Mouse (Mus musculus): Measurements from ENCODE around the gene Gm9044. TPM values are rescaled to one million over a fixed set of nuclear protein-coding genes. Genes with fewer than 3 reads are reported as not detected.
"Not testable (repeated sequence)": the region's sequence is repeated elsewhere in the genome, so short reads cannot be mapped to it uniquely, and the experiment has no call there.

Gene Gm9044
- polyA plus RNA-seq, 1 experiment from 2014 or later, result 0.09 TPM

- not testable (repeated sequence) for H3K9ac ChIP-seq (ENCODE audit: low read length); H3K4me1 ChIP-seq (ENCODE audit: control insufficient read depth, insufficient read depth, low read length); H3K9me3 ChIP-seq (ENCODE audit: control insufficient read depth, low read length); H3K4me3 ChIP-seq (ENCODE audit: low read depth, low read length); ATAC-seq (ENCODE audit: insufficient number of reproducible peaks, low FRiP score, low TSS enrichment, low read depth); H3K4me2 ChIP-seq (ENCODE audit: low read depth, severe bottlenecking); H3K36me3 ChIP-seq (ENCODE audit: control insufficient read depth, insufficient read depth, low read length); H3K27ac ChIP-seq (replicated peaks; ENCODE audit: low read depth, low read length); H3K27me3 ChIP-seq (ENCODE audit: control insufficient read depth, insufficient read depth, low read length)
- 44% methylated on average over 2 of the region's 2 CpGs for WGBS
- peak; percentile 22 for DNase-seq (ENCODE audit: low spot score)
These were observed 30.1 kb downstream of the Gm9044 start for GRCm38 (mm10) chr10:118302133-118302532.

DNA sequence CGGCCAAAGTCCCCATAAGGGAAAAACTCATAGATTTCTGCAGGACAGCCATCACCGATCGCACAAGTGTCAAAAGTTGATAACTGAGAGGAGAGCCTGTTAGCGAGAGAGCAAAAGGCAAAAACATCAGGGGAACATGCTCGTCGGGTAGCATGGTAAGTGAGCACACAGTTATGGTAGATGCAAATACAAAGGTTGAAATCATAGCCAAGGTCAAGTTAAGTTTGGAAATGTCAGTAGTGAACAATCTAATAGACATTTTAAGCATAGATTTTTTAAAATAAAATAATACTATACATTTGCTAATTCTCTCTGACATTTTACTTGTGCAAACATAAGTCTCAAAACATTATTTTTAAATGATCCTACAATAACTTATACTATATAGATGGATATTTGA lies 37.3 kb downstream of the Gm9044 start, which contains the start of gene Iltifb:
Gene Iltifb (minus strand): TSS at position 101 of the 400 bp plus-strand sequence.
- H3K27ac ChIP-seq (replicated peaks; ENCODE audit: low read depth, low read length), result no peak within 1 kb of the TSS
- H3K9ac ChIP-seq (ENCODE audit: low read length), result no peak within 1 kb of the TSS
- no peaks in the 10 kb centered on the region for H3K4me1 ChIP-seq (ENCODE audit: control insufficient read depth, insufficient read depth, low read length)
- ATAC-seq (ENCODE audit: insufficient number of reproducible peaks, low FRiP score, low TSS enrichment, low read depth), result no peak
- no peaks in the 10 kb centered on the region for H3K9me3 ChIP-seq (ENCODE audit: control insufficient read depth, low read length)
- H3K4me2 ChIP-seq (ENCODE audit: low read depth, severe bottlenecking), result no peak within 1 kb of the TSS
- WGBS, result 95% methylated on average over 6 of the region's 6 CpGs
- H3K36me3 ChIP-seq (ENCODE audit: control insufficient read depth, insufficient read depth, low read length), result no peaks in the 10 kb centered on the region
- no peak for DNase-seq (ENCODE audit: low spot score)
- H3K4me3 ChIP-seq (ENCODE audit: low read depth, low read length), result no peak within 1 kb of the TSS
- H3K27me3 ChIP-seq (ENCODE audit: control insufficient read depth, insufficient read depth, low read length), result no peaks in the 10 kb centered on the region

DNA sequence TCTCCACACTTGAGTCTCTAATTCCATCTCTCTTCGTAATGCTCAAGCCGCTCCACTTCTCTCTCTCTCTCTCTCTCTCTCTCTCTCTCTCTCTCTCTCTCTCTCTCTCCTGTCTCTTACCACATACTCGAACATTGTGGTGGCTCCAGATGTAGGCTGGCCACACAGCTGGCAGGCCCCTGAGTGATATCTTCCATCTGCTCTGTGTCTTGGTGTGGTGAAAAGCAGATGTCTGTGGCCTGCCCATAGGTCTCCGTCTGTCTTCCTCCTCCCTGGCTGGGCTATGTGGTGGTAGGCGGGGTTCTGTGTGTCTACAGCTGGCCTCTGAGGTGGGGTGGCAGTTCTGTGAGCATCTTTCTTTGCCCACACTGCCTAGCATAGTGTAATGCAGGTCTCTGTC lies 49.2 kb downstream of the Gm9044 start:
- not testable (repeated sequence) for H3K9ac ChIP-seq (ENCODE audit: low read length); H3K4me1 ChIP-seq (ENCODE audit: control insufficient read depth, insufficient read depth, low read length); H3K27me3 ChIP-seq (ENCODE audit: control insufficient read depth, insufficient read depth, low read length); H3K4me2 ChIP-seq (ENCODE audit: low read depth, severe bottlenecking); H3K4me3 ChIP-seq (ENCODE audit: low read depth, low read length); H3K27ac ChIP-seq (replicated peaks; ENCODE audit: low read depth, low read length); DNase-seq (ENCODE audit: low spot score); H3K9me3 ChIP-seq (ENCODE audit: control insufficient read depth, low read length); H3K36me3 ChIP-seq (ENCODE audit: control insufficient read depth, insufficient read depth, low read length); ATAC-seq (ENCODE audit: insufficient number of reproducible peaks, low FRiP score, low TSS enrichment, low read depth)
- WGBS, result 92% methylated on average over 2 of the region's 5 CpGs

- H3K4me3 ChIP-seq (ENCODE audit: low read depth, low read length); H3K27me3 ChIP-seq (ENCODE audit: control insufficient read depth, insufficient read depth, low read length); ATAC-seq (ENCODE audit: insufficient number of reproducible peaks, low FRiP score, low TSS enrichment, low read depth): not testable (repeated sequence)
These were observed 49.6 kb downstream of the Gm9044 start for GRCm38 (mm10) chr10:118282565-118282964.

More at GRCm38 (mm10) chr10:118282565-118282964, 49.6 kb downstream of the Gm9044 start:
- 73% methylated on average over 7 of the region's 7 CpGs for WGBS
- H3K9ac ChIP-seq (ENCODE audit: low read length); H3K4me2 ChIP-seq (ENCODE audit: low read depth, severe bottlenecking); H3K4me1 ChIP-seq (ENCODE audit: control insufficient read depth, insufficient read depth, low read length); H3K36me3 ChIP-seq (ENCODE audit: control insufficient read depth, insufficient read depth, low read length); H3K27ac ChIP-seq (replicated peaks; ENCODE audit: low read depth, low read length); DNase-seq (ENCODE audit: low spot score); H3K9me3 ChIP-seq (ENCODE audit: control insufficient read depth, low read length): not testable (repeated sequence)

Other genes with a start within 250 kb of the Gm9044 start
- gene Mdm1, start 190.6 kb downstream of the Gm9044 start, polyA plus RNA-seq (2014; fragmentation: Nextera tagmentation; extraction: Ambion mirVana), result 58.7 and 64.2 TPM in 2 replicates
- 0.23 TPM in 1 of 2 replicates, not detected in the other for gene Il22, start 127.5 kb downstream of the Gm9044 start, polyA plus RNA-seq (2014; fragmentation: Nextera tagmentation; extraction: Ambion mirVana)
- gene Gm32717, start 91.6 kb downstream of the Gm9044 start, polyA plus RNA-seq (2014; fragmentation: Nextera tagmentation; extraction: Ambion mirVana), result 0.10 TPM in 1 of 2 replicates, not detected in the other
- 0.10 TPM in 1 of 2 replicates, not detected in the other for gene Gm32802, start 73.7 kb downstream of the Gm9044 start, polyA plus RNA-seq (2014; fragmentation: Nextera tagmentation; extraction: Ambion mirVana)
- gene Iltifb, start 37.4 kb downstream of the Gm9044 start, polyA plus RNA-seq (2014; fragmentation: Nextera tagmentation; extraction: Ambion mirVana), result not detected in 2 replicates
- 0.09 TPM in 1 of 2 replicates, not detected in the other for gene Gm9040, start 5.4 kb downstream of the Gm9044 start, polyA plus RNA-seq (2014; fragmentation: Nextera tagmentation; extraction: Ambion mirVana)
- not detected in 2 replicates for gene Gm9045, start 5.4 kb upstream of the Gm9044 start, polyA plus RNA-seq (2014; fragmentation: Nextera tagmentation; extraction: Ambion mirVana)
- not detected in 2 replicates for gene Gm9046, start 10.8 kb upstream of the Gm9044 start, polyA plus RNA-seq (2014; fragmentation: Nextera tagmentation; extraction: Ambion mirVana)
- not detected in 2 replicates for gene Gm9048, start 16.3 kb upstream of the Gm9044 start, polyA plus RNA-seq (2014; fragmentation: Nextera tagmentation; extraction: Ambion mirVana)
- not detected in 2 replicates for gene Gm9049, start 21.7 kb upstream of the Gm9044 start, polyA plus RNA-seq (2014; fragmentation: Nextera tagmentation; extraction: Ambion mirVana)
- gene Ifng, start 108.6 kb upstream of the Gm9044 start, polyA plus RNA-seq (2014; fragmentation: Nextera tagmentation; extraction: Ambion mirVana), result not detected in 2 replicates